ENCODE assay signal across 8 mouse cellular contexts in genomic region chr4:155892017-155892416, GRCm38 (mm10). TPM values are rescaled to one million over a fixed set of nuclear protein-coding genes. Genes with fewer than 3 reads are reported as not detected.
DNase-seq lines count a peak whose midpoint lies in the region; ATAC-seq and TF ChIP-seq lines count a peak whose summit lies in the region.

No protein-coding gene starts in this region.

- H3K4me2 ChIP-seq in heart, postnatal 0 days (ENCODE audit: low read depth, low read length) = peak overlapping the region; percentile 99
- H3K4me2 ChIP-seq in lung, embryonic 15.5 days = peak overlapping the region; percentile 88

- H3K9ac ChIP-seq in ES-Bruce4 (ENCODE audit: low read depth, poor library complexity, severe bottlenecking) = peak overlapping the region; percentile 78
- H3K9ac ChIP-seq in heart, postnatal 0 days (replicated peaks; ENCODE audit: low read depth, low read length) = peak overlapping the region; percentile 80
- peak overlapping the region; percentile 92 for H3K9ac ChIP-seq in lung, embryonic 15.5 days

- H3K9me3 ChIP-seq in ES-Bruce4 (replicated peaks; ENCODE audit: control insufficient read depth, insufficient read depth, low read length, poor library complexity, severe bottlenecking) = no peaks in the 10 kb centered on the region
- no peaks in the 10 kb centered on the region for H3K9me3 ChIP-seq in heart, postnatal 0 days (replicated peaks; ENCODE audit: control insufficient read depth, low read length)
- no peaks in the 10 kb centered on the region for H3K9me3 ChIP-seq in lung, embryonic 15.5 days

- no peaks in the 10 kb centered on the region for H3K4me1 ChIP-seq in ES-Bruce4 (ENCODE audit: control insufficient read depth, insufficient read depth, low read length)
- peaks cover 27% of the 10 kb centered on the region for H3K4me1 ChIP-seq in heart, postnatal 0 days (ENCODE audit: control insufficient read depth, insufficient read depth)
- peaks cover 43% of the 10 kb centered on the region for H3K4me1 ChIP-seq in lung, embryonic 15.5 days
- peaks cover 32% of the 10 kb centered on the region for H3K4me1 ChIP-seq in thymus, adult 2 months (replicated peaks; ENCODE audit: control insufficient read depth, insufficient read depth, low read length)

- H3K36me3 ChIP-seq in ES-Bruce4 (ENCODE audit: control insufficient read depth, insufficient read depth, low read length, poor library complexity, severe bottlenecking) = peaks cover 21% of the 10 kb centered on the region
- H3K36me3 ChIP-seq in heart, postnatal 0 days (replicated peaks; ENCODE audit: control insufficient read depth, insufficient read depth, low read length) = peaks cover 31% of the 10 kb centered on the region
- H3K36me3 ChIP-seq in lung, embryonic 15.5 days = peaks cover 28% of the 10 kb centered on the region
- H3K36me3 ChIP-seq in thymus, adult 2 months (ENCODE audit: control insufficient read depth, insufficient read depth, low read length) = peaks cover 15% of the 10 kb centered on the region

- TF ChIP-seq POLR2A in ES-Bruce4 (IDR thresholded peaks at IDR 0.05; ENCODE audit: insufficient read depth, low read length) = no peak
- TF ChIP-seq POLR2A in thymus, adult 2 months (IDR thresholded peaks at IDR 0.05; ENCODE audit: control insufficient read depth, extremely low read depth, insufficient read depth, low read length, poor library complexity) = peak; percentile 64; the same call in 1 of the 2 replicates

- peak; percentile 74 for DNase-seq in c-Kit-negative CD71-positive TER-119-positive erythroid progenitor cells, embryonic 14.5 days (ENCODE audit: low read depth, low spot score)
- peak; percentile 84 for DNase-seq in heart, postnatal 0 days (ENCODE audit: low spot score)
- DNase-seq in kidney, postnatal 4 days = peak; percentile 89 to 94
- peak; percentile 84 for DNase-seq in thymus, adult 2 months

- peak overlapping the region; percentile 77 for H3K4me3 ChIP-seq in ES-Bruce4 (ENCODE audit: low read depth, low read length)
- H3K4me3 ChIP-seq in heart, postnatal 0 days (ENCODE audit: low read depth, low read length) = peak overlapping the region; percentile 80
- H3K4me3 ChIP-seq in lung, embryonic 15.5 days = peak overlapping the region; percentile 90
- peak overlapping the region; percentile 69 for H3K4me3 ChIP-seq in thymus, adult 2 months (ENCODE audit: control insufficient read depth, insufficient read depth, low read length)

- TF ChIP-seq CTCF in ES-Bruce4 (IDR thresholded peaks at IDR 0.05; ENCODE audit: low read depth, low read length) = no peak
- TF ChIP-seq CTCF in heart, postnatal 0 days (IDR thresholded peaks at IDR 0.05; ENCODE audit: low read depth) = peak; percentile 19; the same call in 1 of the 2 replicates
- TF ChIP-seq CTCF in thymus, adult 2 months (IDR thresholded peaks at IDR 0.05; ENCODE audit: borderline replicate concordance, control insufficient read depth, extremely low read depth, insufficient read depth, low read length, poor library complexity) = peak; percentile 43; the same call in 1 of the 2 replicates

- no peak overlapping the region for H3K27ac ChIP-seq in ES-Bruce4 (ENCODE audit: insufficient read depth, low read length)
- peak overlapping the region; percentile 97 for H3K27ac ChIP-seq in heart, postnatal 0 days (ENCODE audit: low read depth)
- H3K27ac ChIP-seq in lung, embryonic 15.5 days = peak overlapping the region; percentile 99
- H3K27ac ChIP-seq in thymus, adult 2 months (ENCODE audit: control insufficient read depth, insufficient read depth, low read length) = peak overlapping the region; percentile 84

- peak; percentile 66 for ATAC-seq in erythroid progenitor cell, adult 5-6 weeks (replicated peaks; ENCODE audit: low FRiP score, poor library complexity, severe bottlenecking)
- ATAC-seq in heart, postnatal 0 days (ENCODE audit: insufficient read depth, low read depth) = peak; percentile 89
- peak; percentile 92 for ATAC-seq in lung, embryonic 15.5 days (ENCODE audit: borderline replicate concordance, extremely low read depth, low FRiP score, low TSS enrichment)
- ATAC-seq in neutrophil, adult 5-6 weeks (ENCODE audit: extremely low read depth, insufficient number of reproducible peaks, low FRiP score, poor library complexity, severe bottlenecking) = peak; percentile 52

- H3K27me3 ChIP-seq in ES-Bruce4 (ENCODE audit: control insufficient read depth, insufficient read depth, low read length, poor library complexity, severe bottlenecking) = no peaks in the 10 kb centered on the region
- H3K27me3 ChIP-seq in heart, postnatal 0 days (ENCODE audit: control insufficient read depth, insufficient read depth, low read length) = no peaks in the 10 kb centered on the region
- H3K27me3 ChIP-seq in lung, embryonic 15.5 days = no peaks in the 10 kb centered on the region
- no peaks in the 10 kb centered on the region for H3K27me3 ChIP-seq in thymus, adult 2 months (ENCODE audit: control insufficient read depth, insufficient read depth, low read length)

- TF ChIP-seq EP300 in ES-Bruce4 (IDR thresholded peaks at IDR 0.05; ENCODE audit: insufficient read depth, low read depth, low read length) = no peak
- TF ChIP-seq EP300 in heart, postnatal 0 days (IDR thresholded peaks at IDR 0.05; ENCODE audit: low read depth) = 0 out of 2 replicates have a peak, but pooled peaks have one; percentile 12

- WGBS in heart, postnatal 0 days = under 1% methylated on average over 56 of the region's 56 CpGs
- WGBS in lung, embryonic 15.5 days = 0% methylated on average over 37 of the region's 56 CpGs
- WGBS in thymus, adult 2 months = under 1% methylated on average over 56 of the region's 56 CpGs

RNA-seq across cellular contexts. Expression of gene Acap3, which starts 0.4 kb away (rescaled TPM):
- 2.6 and 3.8 TPM in 2 replicates for polyA plus RNA-seq in ES-Bruce4 (2011; ENCODE audit: insufficient read depth, insufficient read length, low read depth, missing spikeins)
- 30.2 and 49.0 TPM in 2 replicates for total RNA-seq in erythroid progenitor cell, adult 5-6 weeks (2015; ENCODE audit: low replicate concordance)
- total RNA-seq in erythroid progenitor cell, adult 5-6 weeks (2017; ENCODE audit: low replicate concordance) = 31.5 and 42.0 TPM in 2 replicates
- total RNA-seq in heart, postnatal 0 days (2014; rRNA removed; ENCODE audit: low replicate concordance) = 16.3 and 31.2 TPM in 2 replicates
- 5.8 and 6.4 TPM in 2 replicates for polyA plus RNA-seq in heart, postnatal 0 days (2015; fragmentation: Nextera tagmentation; extraction: Ambion mirVana)
- polyA plus RNA-seq in lung, embryonic 15.5 days (2015; fragmentation: Nextera tagmentation; extraction: Ambion mirVana) = 15.1 and 17.7 TPM in 2 replicates
- 15.7 and 17.5 TPM in 2 replicates for total RNA-seq in neutrophil, adult 5-6 weeks (2017)
- 77.6 and 86.1 TPM in 2 replicates for polyA plus RNA-seq in thymus, adult 2 months (2012; rRNA removed)

RNA-seq across cellular contexts. Expression of gene Pusl1, which starts 0.4 kb away (rescaled TPM):
- polyA plus RNA-seq in ES-Bruce4 (2011; ENCODE audit: insufficient read depth, insufficient read length, low read depth, missing spikeins) = 15.3 and 19.4 TPM in 2 replicates
- 2.2 and 5.4 TPM in 2 replicates for total RNA-seq in erythroid progenitor cell, adult 5-6 weeks (2015; ENCODE audit: low replicate concordance)
- total RNA-seq in erythroid progenitor cell, adult 5-6 weeks (2017; ENCODE audit: low replicate concordance) = 4.6 and 9.8 TPM in 2 replicates
- 31.3 and 33.9 TPM in 2 replicates for total RNA-seq in heart, postnatal 0 days (2014; rRNA removed; ENCODE audit: low replicate concordance)
- polyA plus RNA-seq in heart, postnatal 0 days (2015; fragmentation: Nextera tagmentation; extraction: Ambion mirVana) = 20.1 and 22.3 TPM in 2 replicates
- 42.9 and 44.9 TPM in 2 replicates for polyA plus RNA-seq in lung, embryonic 15.5 days (2015; fragmentation: Nextera tagmentation; extraction: Ambion mirVana)
- 10.1 and 10.3 TPM in 2 replicates for total RNA-seq in neutrophil, adult 5-6 weeks (2017)
- polyA plus RNA-seq in thymus, adult 2 months (2012; rRNA removed) = 83.2 and 91.1 TPM in 2 replicates

RNA-seq across cellular contexts. Expression of gene Ints11, which starts 22.7 kb away (rescaled TPM):
- polyA plus RNA-seq in ES-Bruce4 (2011; ENCODE audit: insufficient read depth, insufficient read length, low read depth, missing spikeins) = 43.3 and 45.3 TPM in 2 replicates
- total RNA-seq in erythroid progenitor cell, adult 5-6 weeks (2015; ENCODE audit: low replicate concordance) = 14.7 and 28.8 TPM in 2 replicates
- total RNA-seq in erythroid progenitor cell, adult 5-6 weeks (2017; ENCODE audit: low replicate concordance) = 7.9 and 33.2 TPM in 2 replicates
- total RNA-seq in heart, postnatal 0 days (2014; rRNA removed; ENCODE audit: low replicate concordance) = 19.0 and 25.1 TPM in 2 replicates
- 20.0 and 21.6 TPM in 2 replicates for polyA plus RNA-seq in heart, postnatal 0 days (2015; fragmentation: Nextera tagmentation; extraction: Ambion mirVana)
- polyA plus RNA-seq in lung, embryonic 15.5 days (2015; fragmentation: Nextera tagmentation; extraction: Ambion mirVana) = 77.7 and 80.5 TPM in 2 replicates
- 25.4 and 26.8 TPM in 2 replicates for total RNA-seq in neutrophil, adult 5-6 weeks (2017)
- polyA plus RNA-seq in thymus, adult 2 months (2012; rRNA removed) = 107 and 108 TPM in 2 replicates

RNA-seq across cellular contexts. Expression of gene Cptp, which starts 22.8 kb away (rescaled TPM):
- 6.0 and 7.9 TPM in 2 replicates for polyA plus RNA-seq in ES-Bruce4 (2011; ENCODE audit: insufficient read depth, insufficient read length, low read depth, missing spikeins)
- total RNA-seq in erythroid progenitor cell, adult 5-6 weeks (2015; ENCODE audit: low replicate concordance) = 3.4 and 9.4 TPM in 2 replicates
- total RNA-seq in erythroid progenitor cell, adult 5-6 weeks (2017; ENCODE audit: low replicate concordance) = 5.6 and 12.6 TPM in 2 replicates
- 9.8 and 11.8 TPM in 2 replicates for total RNA-seq in heart, postnatal 0 days (2014; rRNA removed; ENCODE audit: low replicate concordance)
- 7.0 and 7.2 TPM in 2 replicates for polyA plus RNA-seq in heart, postnatal 0 days (2015; fragmentation: Nextera tagmentation; extraction: Ambion mirVana)
- polyA plus RNA-seq in lung, embryonic 15.5 days (2015; fragmentation: Nextera tagmentation; extraction: Ambion mirVana) = 14.5 and 15.2 TPM in 2 replicates
- total RNA-seq in neutrophil, adult 5-6 weeks (2017) = 2.3 and 10.1 TPM in 2 replicates
- 31.9 and 32.2 TPM in 2 replicates for polyA plus RNA-seq in thymus, adult 2 months (2012; rRNA removed)

RNA-seq across cellular contexts. Expression of gene Tas1r3, which starts 28.9 kb away (rescaled TPM):
- 0.28 and 0.44 TPM in 2 replicates for polyA plus RNA-seq in ES-Bruce4 (2011; ENCODE audit: insufficient read depth, insufficient read length, low read depth, missing spikeins)
- 0.84 and 1.1 TPM in 2 replicates for total RNA-seq in erythroid progenitor cell, adult 5-6 weeks (2015; ENCODE audit: low replicate concordance)
- total RNA-seq in erythroid progenitor cell, adult 5-6 weeks (2017; ENCODE audit: low replicate concordance) = 0.26 and 2.3 TPM in 2 replicates
- total RNA-seq in heart, postnatal 0 days (2014; rRNA removed; ENCODE audit: low replicate concordance) = 0.11 and 0.19 TPM in 2 replicates
- polyA plus RNA-seq in heart, postnatal 0 days (2015; fragmentation: Nextera tagmentation; extraction: Ambion mirVana) = 0.04 and 0.05 TPM in 2 replicates
- polyA plus RNA-seq in lung, embryonic 15.5 days (2015; fragmentation: Nextera tagmentation; extraction: Ambion mirVana) = 0.34 and 0.36 TPM in 2 replicates
- total RNA-seq in neutrophil, adult 5-6 weeks (2017) = 1.4 and 1.8 TPM in 2 replicates
- 2.7 and 3.0 TPM in 2 replicates for polyA plus RNA-seq in thymus, adult 2 months (2012; rRNA removed)
